ENCODE assay signal across 10 mouse cellular contexts in the genomic region with DNA sequence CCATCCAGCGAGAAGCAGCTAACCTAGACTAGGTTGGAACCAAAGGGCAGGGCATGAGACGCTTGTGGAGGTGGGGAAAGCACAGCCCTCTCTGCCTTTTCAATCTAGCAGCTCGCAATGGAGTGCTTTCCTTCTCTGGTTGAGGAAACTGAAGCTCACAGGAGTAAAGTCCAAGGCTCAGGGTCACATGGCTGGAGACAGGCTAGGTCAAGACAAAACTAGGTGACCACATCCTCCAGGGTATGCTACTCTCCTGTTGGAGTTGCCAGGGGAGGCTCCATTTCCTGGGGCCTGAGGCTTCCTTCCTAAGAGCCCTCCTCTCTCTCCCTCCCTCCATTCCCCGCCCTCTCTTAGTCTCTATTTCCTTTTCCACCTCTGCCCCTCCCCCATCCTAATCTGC.
A peak's percentile ranks its signal among the peaks of the same experiment; 100 is the strongest.
DNase-seq lines count a peak whose midpoint lies in the region; ATAC-seq lines count a peak whose summit lies in the region.
"Had no signal": no experiment of that assay in that cellular context is flagged by ENCODE, and none has a peak within 500 bp of the region (broad histone marks: within the 10 kb centered on the region; RNA-seq: fewer than 3 reads in every experiment).

No protein-coding gene starts in this region.

- no peak overlapping the region for H3K4me3 ChIP-seq in neural tube, embryonic 13.5 days
- no peak overlapping the region for H3K4me3 ChIP-seq in forebrain, embryonic 15.5 days
- no peak overlapping the region for H3K4me3 ChIP-seq in kidney, embryonic 16.5 days (ENCODE audit: low read length)
- H3K4me3 ChIP-seq in stomach, embryonic 14.5 days (ENCODE audit: low read depth, low read length): no peak overlapping the region

- H3K36me3 ChIP-seq in neural tube, embryonic 13.5 days: peaks cover 28% of the 10 kb centered on the region
- H3K36me3 ChIP-seq in forebrain, embryonic 15.5 days: peaks cover 6% of the 10 kb centered on the region; the same call in 1 of the 2 replicates
- H3K36me3 ChIP-seq in kidney, embryonic 16.5 days (ENCODE audit: insufficient read depth, low read length): peaks cover 12% of the 10 kb centered on the region
- peaks cover 12% of the 10 kb centered on the region; the same call in 1 of the 2 replicates for H3K36me3 ChIP-seq in stomach, embryonic 14.5 days (ENCODE audit: control insufficient read depth, insufficient read depth, low read length)
- H3K36me3 ChIP-seq: G1E had no signal

- H3K9ac ChIP-seq in neural tube, embryonic 13.5 days: peak overlapping the region; percentile 17; the same call in 1 of the 2 replicates
- no peak overlapping the region for H3K9ac ChIP-seq in forebrain, embryonic 15.5 days (replicated peaks)
- no peak overlapping the region for H3K9ac ChIP-seq in kidney, embryonic 16.5 days (replicated peaks; ENCODE audit: low read length)
- no peak overlapping the region for H3K9ac ChIP-seq in stomach, embryonic 14.5 days (replicated peaks; ENCODE audit: low read depth, low read length)

- H3K27me3 ChIP-seq in neural tube, embryonic 13.5 days: no peaks in the 10 kb centered on the region
- H3K27me3 ChIP-seq in forebrain, embryonic 15.5 days: no peaks in the 10 kb centered on the region
- no peaks in the 10 kb centered on the region for H3K27me3 ChIP-seq in kidney, embryonic 16.5 days (ENCODE audit: insufficient read depth, low read length)
- no peaks in the 10 kb centered on the region for H3K27me3 ChIP-seq in stomach, embryonic 14.5 days (ENCODE audit: control insufficient read depth, insufficient read depth, low read length)

- no peak for ATAC-seq in neural tube, embryonic 13.5 days (ENCODE audit: low read depth)
- ATAC-seq in forebrain, embryonic 15.5 days (replicated peaks): no peak
- no peak for ATAC-seq in kidney, embryonic 16.5 days (ENCODE audit: low FRiP score, low TSS enrichment)
- no peak for ATAC-seq in stomach, embryonic 14.5 days (ENCODE audit: insufficient number of reproducible peaks, insufficient read depth, low FRiP score, low read depth)

- H3K27ac ChIP-seq in neural tube, embryonic 13.5 days (replicated peaks): peak overlapping the region; percentile 65
- H3K27ac ChIP-seq in forebrain, embryonic 15.5 days (replicated peaks): peak overlapping the region; percentile 73
- 0 out of 2 replicates have a peak overlapping the region, but pooled peaks have one; percentile 1 for H3K27ac ChIP-seq in kidney, embryonic 16.5 days (ENCODE audit: low read length)
- H3K27ac ChIP-seq in stomach, embryonic 14.5 days (ENCODE audit: low read length): peak overlapping the region; percentile 21

- no peaks in the 10 kb centered on the region for H3K9me3 ChIP-seq in neural tube, embryonic 13.5 days
- H3K9me3 ChIP-seq in forebrain, embryonic 15.5 days: no peaks in the 10 kb centered on the region
- no peaks in the 10 kb centered on the region for H3K9me3 ChIP-seq in kidney, embryonic 16.5 days (ENCODE audit: low read length)
- H3K9me3 ChIP-seq in stomach, embryonic 14.5 days (ENCODE audit: control insufficient read depth, low read depth, low read length): no peaks in the 10 kb centered on the region

- DNase-seq in neural tube, embryonic 10.5 days (ENCODE audit: extremely low spot score, low spot score): no peak
- DNase-seq in T-cell, adult 2 months (ENCODE audit: low spot score): no peak
- DNase-seq in urinary bladder, postnatal 4 days (ENCODE audit: low spot score in 2 of 2): no peak
- no peak for DNase-seq in cerebellum, postnatal 14 days
- DNase-seq: lung, postnatal 4 days had no signal

- no peak overlapping the region for H3K4me2 ChIP-seq in neural tube, embryonic 13.5 days
- no peak overlapping the region for H3K4me2 ChIP-seq in forebrain, embryonic 15.5 days (replicated peaks)
- H3K4me2 ChIP-seq in kidney, embryonic 16.5 days (replicated peaks; ENCODE audit: low read depth, low read length): no peak overlapping the region
- H3K4me2 ChIP-seq in stomach, embryonic 14.5 days (replicated peaks; ENCODE audit: low read depth, low read length): no peak overlapping the region

- peaks cover 58% of the 10 kb centered on the region for H3K4me1 ChIP-seq in neural tube, embryonic 13.5 days (replicated peaks)
- peaks cover 26% of the 10 kb centered on the region for H3K4me1 ChIP-seq in forebrain, embryonic 15.5 days
- H3K4me1 ChIP-seq in kidney, embryonic 16.5 days (ENCODE audit: insufficient read depth, low read length): peaks cover 15% of the 10 kb centered on the region
- peaks cover 4% of the 10 kb centered on the region for H3K4me1 ChIP-seq in stomach, embryonic 14.5 days (ENCODE audit: control insufficient read depth, insufficient read depth, low read length)

- WGBS in neural tube, embryonic 13.5 days: 67% methylated on average over 4 of the region's 4 CpGs
- 67% methylated on average over 4 of the region's 4 CpGs for WGBS in forebrain, embryonic 15.5 days
- 61% methylated on average over 4 of the region's 4 CpGs for WGBS in kidney, embryonic 16.5 days
- 67% methylated on average over 4 of the region's 4 CpGs for WGBS in stomach, embryonic 14.5 days

Comparison
In these comparisons a context has a peak if more than half of its experiments do, and no peak if none do; other contexts are left out.
1. H3K27ac ChIP-seq: peak in every context shown above with its lines; median percentile 73 in forebrain, embryonic 15.5 days; 65 in neural tube, embryonic 13.5 days; 21 in stomach, embryonic 14.5 days; 1 in kidney, embryonic 16.5 days.